Mouse (Mus musculus) erythroblast, embryonic 14.5 days (primary cell): ENCODE results near the gene Elp1.

Experiments
- GATA1 ChIP-seq: IDR thresholded peaks from 2 replicates; pipeline ENCODE4 v1.6.1; 2012; ENCODE audit warnings: low read length, inconsistent platforms, mixed read lengths
- TAL1 ChIP-seq: IDR thresholded peaks from 3 replicates; pipeline ENCODE4 v1.6.1; 2012; ENCODE audit warnings: low read length, inconsistent platforms, mixed read lengths

DNA sequence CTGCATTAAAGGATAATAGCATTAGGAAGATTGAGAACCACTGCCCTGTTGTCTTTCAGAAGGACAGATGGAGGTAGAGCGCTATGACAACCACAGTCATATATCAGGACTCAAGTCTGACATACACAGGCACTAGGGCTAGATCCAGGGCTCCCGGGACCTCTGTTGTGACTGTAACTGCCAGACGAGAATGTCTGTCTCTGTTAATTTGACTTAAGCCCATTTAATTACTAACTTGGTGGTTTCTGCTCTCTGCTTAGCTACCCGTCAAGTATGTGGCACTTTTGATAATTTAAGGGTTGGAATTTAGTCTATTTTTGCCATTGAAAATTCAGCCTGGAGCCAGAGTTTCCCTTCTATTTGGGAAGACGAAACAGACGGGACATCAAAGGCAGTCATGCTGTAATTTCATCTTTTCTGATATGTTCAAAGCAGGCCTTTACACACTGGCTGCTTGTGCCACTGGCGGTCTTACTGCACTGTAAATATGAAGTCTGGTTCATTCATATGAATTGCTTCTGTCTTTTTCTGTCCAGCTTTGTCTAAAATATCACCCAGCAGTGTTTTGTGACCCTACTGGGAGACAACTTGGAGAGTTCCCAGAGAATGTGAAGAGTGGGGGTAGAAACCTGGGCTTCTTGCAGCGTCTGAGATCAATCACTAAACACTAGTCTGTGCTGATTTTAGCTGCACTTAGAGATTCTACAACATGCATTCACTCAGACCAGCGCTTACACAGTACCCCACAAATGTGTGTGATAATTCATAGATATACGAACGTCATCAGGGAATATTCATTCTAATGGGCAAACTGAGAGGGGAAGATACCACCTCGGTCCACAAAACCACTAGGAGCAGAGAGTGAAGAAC, 83.3 kb downstream of the Elp1 start:
- TF ChIP-seq TAL1 = no peak
- TF ChIP-seq GATA1 = no peak
